Mouse (Mus musculus) midbrain, embryonic 12.5 days (tissue): ENCODE measurements around the gene Sdf2. TPM values are rescaled to one million over a fixed set of nuclear protein-coding genes. Genes with fewer than 3 reads are reported as not detected.
A peak's percentile ranks its signal among the peaks of the same experiment; 100 is the strongest.

Experiments used
- ATAC-seq: fragments of 200-750 bp; cut with Nextera tagmentation; 2 replicates; pipeline ENCODE4 v1.8.0; 2017; ENCODE audit warnings: low read depth, moderate TSS enrichment, moderate library complexity; ENCODE audit not compliant: low FRiP score
- H3K27ac ChIP-seq: fragments of 300-500 bp; sonication (generic); replicated peaks from 2 replicates; pipeline ENCODE4 v1.5.1; 2016; ENCODE audit warnings: mild to moderate bottlenecking
- H3K27me3 ChIP-seq: fragments of 300-500 bp; sonication (generic); 2 replicates; pipeline ENCODE4 v1.6.1; 2016; ENCODE audit warnings: mild to moderate bottlenecking
- H3K36me3 ChIP-seq: fragments of 300-500 bp; sonication (generic); 2 replicates; pipeline ENCODE4 v1.6.1; 2016
- H3K4me1 ChIP-seq: fragments of 300-500 bp; sonication (generic); 2 replicates; pipeline ENCODE4 v1.6.1; 2016
- H3K4me2 ChIP-seq: fragments of 300-500 bp; sonication (generic); replicated peaks from 2 replicates; pipeline ENCODE4 v1.6.1; 2016; ENCODE audit warnings: mild to moderate bottlenecking, moderate library complexity
- H3K4me3 ChIP-seq: fragments of 300-500 bp; sonication (generic); 2 replicates; pipeline ENCODE4 v1.5.1; 2016; ENCODE audit warnings: mild to moderate bottlenecking
- H3K9ac ChIP-seq: fragments of 300-500 bp; sonication (generic); replicated peaks from 2 replicates; pipeline ENCODE4 v1.6.1; 2016; ENCODE audit warnings: mild to moderate bottlenecking, moderate library complexity
- H3K9me3 ChIP-seq: fragments of 300-500 bp; sonication (generic); 2 replicates; pipeline ENCODE4 v1.6.1; 2016; ENCODE audit warnings: mild to moderate bottlenecking
- WGBS: fragments of 180-500 bp; shearing (Covaris S2); methylation state at CpG from one replicate; pipeline ENCODE4 v1.1.7; 2016; 5-methylcytosine and 5-hydroxymethylcytosine counted together
- polyA plus RNA-seq: library from polyadenylated mRNA; unstranded; fragments of >200 nt; fragmentation: Nextera tagmentation; extraction: Ambion mirVana; gene quantifications from 2 replicates; pipeline ENCODE4 v1.2.1, GENCODE M21; 2016

The Sdf2 gene
- polyA plus RNA-seq, 1 experiment from 2014 or later = 53.8 TPM

- no peak overlapping the region for H3K4me3 ChIP-seq
- peaks cover 82% of the 10 kb centered on the region for H3K36me3 ChIP-seq
- no peaks in the 10 kb centered on the region for H3K9me3 ChIP-seq
- H3K27ac ChIP-seq = no peak overlapping the region
- no peak overlapping the region for H3K9ac ChIP-seq
- H3K4me2 ChIP-seq = no peak overlapping the region
- ATAC-seq = no peak
- no peaks in the 10 kb centered on the region for H3K27me3 ChIP-seq
- 95% methylated on average over 6 of the region's 6 CpGs for WGBS
- H3K4me1 ChIP-seq = no peaks in the 10 kb centered on the region
Measured at GRCm38 (mm10) chr11:78231518-78231917, 14.0 kb upstream of the Sdf2 start.

- ATAC-seq = no peak
- no peak overlapping the region for H3K4me2 ChIP-seq
- H3K9ac ChIP-seq = no peak overlapping the region
- H3K4me3 ChIP-seq = no peak overlapping the region
- H3K4me1 ChIP-seq = peaks cover 11% of the 10 kb centered on the region
- H3K36me3 ChIP-seq = peaks cover 26% of the 10 kb centered on the region
- H3K27me3 ChIP-seq = no peaks in the 10 kb centered on the region
- 92% methylated on average over 9 of the region's 9 CpGs for WGBS
- H3K9me3 ChIP-seq = no peaks in the 10 kb centered on the region
- no peak overlapping the region for H3K27ac ChIP-seq
Measured at GRCm38 (mm10) chr11:78240193-78240857, 5.2 kb upstream of the Sdf2 start.

- peak overlapping the region; percentile 84 for H3K9ac ChIP-seq
- H3K4me1 ChIP-seq = peaks cover 31% of the 10 kb centered on the region
- no peaks in the 10 kb centered on the region for H3K27me3 ChIP-seq
- ATAC-seq = peak; percentile 41; the same call in 1 of the 2 replicates
- peak overlapping the region; percentile 89 for H3K27ac ChIP-seq
- H3K4me3 ChIP-seq = peak overlapping the region; percentile 72
- H3K4me2 ChIP-seq = peak overlapping the region; percentile 75
- H3K9me3 ChIP-seq = no peaks in the 10 kb centered on the region
- peaks cover 10% of the 10 kb centered on the region for H3K36me3 ChIP-seq
- WGBS = under 1% methylated on average over 19 of the region's 19 CpGs
Measured at GRCm38 (mm10) chr11:78245261-78245626, 302 bp upstream of the Sdf2 start.

- H3K4me1 ChIP-seq = peaks cover 31% of the 10 kb centered on the region
- peaks cover 13% of the 10 kb centered on the region for H3K36me3 ChIP-seq
- peak overlapping the region; percentile 72 for H3K4me3 ChIP-seq
- peak overlapping the region; percentile 75 for H3K4me2 ChIP-seq
- WGBS = 58% methylated on average over 7 of the region's 7 CpGs
- peak overlapping the region; percentile 89; the same call in 1 of the 2 replicates for H3K27ac ChIP-seq
- H3K9me3 ChIP-seq = no peaks in the 10 kb centered on the region
- no peaks in the 10 kb centered on the region for H3K27me3 ChIP-seq
- ATAC-seq = no peak
- peak overlapping the region; percentile 84; the same call in 1 of the 2 replicates for H3K9ac ChIP-seq
Measured at GRCm38 (mm10) chr11:78246318-78247011, 919 bp downstream of the Sdf2 start.

- no peaks in the 10 kb centered on the region for H3K27me3 ChIP-seq
- H3K36me3 ChIP-seq = peaks cover 17% of the 10 kb centered on the region
- no peak overlapping the region for H3K27ac ChIP-seq
- H3K4me3 ChIP-seq = no peak overlapping the region
- H3K9me3 ChIP-seq = no peaks in the 10 kb centered on the region
- H3K9ac ChIP-seq = no peak overlapping the region
- H3K4me2 ChIP-seq = peak overlapping the region; percentile 75; the same call in 1 of the 2 replicates
- ATAC-seq = no peak
- 70% methylated on average over 3 of the region's 3 CpGs for WGBS
- H3K4me1 ChIP-seq = peaks cover 31% of the 10 kb centered on the region
Measured at GRCm38 (mm10) chr11:78247012-78247348, 1.4 kb downstream of the Sdf2 start.

GRCm38 (mm10) chr11:78247727-78248140, 2.2 kb downstream of the Sdf2 start:
- peak overlapping the region; percentile 16; the same call in 1 of the 2 replicates for H3K4me2 ChIP-seq

GRCm38 (mm10) chr11:78256618-78257017, 11.1 kb downstream of the Sdf2 start:
- Histone ChIP-seq H3K36me3 (peaks cover 29% of the 10 kb centered on the region), H3K4me3 (no peak overlapping the region), H3K4me1 (no peaks in the 10 kb centered on the region), H3K9ac (no peak overlapping the region), H3K27ac (no peak overlapping the region), H3K9me3 (no peaks in the 10 kb centered on the region), H3K27me3 (peaks cover 11% of the 10 kb centered on the region), H3K4me2 (no peak overlapping the region)
- no peak for ATAC-seq
- WGBS = 91% methylated on average over 1 of the region's 1 CpGs

More at GRCm38 (mm10) chr11:78247727-78248140, 2.2 kb downstream of the Sdf2 start:
- H3K9me3 ChIP-seq = no peaks in the 10 kb centered on the region
- 68% methylated on average over 4 of the region's 4 CpGs for WGBS
- H3K27me3 ChIP-seq = no peaks in the 10 kb centered on the region
- H3K4me1 ChIP-seq = peaks cover 31% of the 10 kb centered on the region
- peaks cover 23% of the 10 kb centered on the region for H3K36me3 ChIP-seq
- ATAC-seq = no peak
- no peak overlapping the region for H3K9ac ChIP-seq
- H3K4me3 ChIP-seq = no peak overlapping the region
- H3K27ac ChIP-seq = no peak overlapping the region

- peaks cover 11% of the 10 kb centered on the region for H3K27me3 ChIP-seq
- no peak overlapping the region for H3K27ac ChIP-seq
- no peak overlapping the region for H3K9ac ChIP-seq
- peaks cover 5% of the 10 kb centered on the region for H3K4me1 ChIP-seq
- H3K4me2 ChIP-seq = peak overlapping the region; percentile 80
- H3K9me3 ChIP-seq = no peaks in the 10 kb centered on the region
- H3K36me3 ChIP-seq = peaks cover 22% of the 10 kb centered on the region
- ATAC-seq = no peak
- peak overlapping the region; percentile 78 for H3K4me3 ChIP-seq
- 96% methylated on average over 2 of the region's 2 CpGs for WGBS
Measured at GRCm38 (mm10) chr11:78260489-78261258, 15.1 kb downstream of the Sdf2 start.

GRCm38 (mm10) chr11:78261380-78262352, 16.1 kb downstream of the Sdf2 start, which contains the start of gene 2610507B11Rik:
Gene 2610507B11Rik, plus strand, starts transcription at chr11:78261752.
- Histone ChIP-seq H3K4me1 (peaks cover 5% of the 10 kb centered on the region), H3K4me2 (peak within 1 kb of the TSS; percentile 80), H3K9me3 (no peaks in the 10 kb centered on the region), H3K9ac (peak within 1 kb of the TSS; percentile 83), H3K27me3 (peaks cover 11% of the 10 kb centered on the region), H3K27ac (peak within 1 kb of the TSS; percentile 84), H3K4me3 (peak within 1 kb of the TSS; percentile 78), H3K36me3 (peaks cover 30% of the 10 kb centered on the region)
- under 1% methylated on average over 99 of the region's 115 CpGs for WGBS
- ATAC-seq = peak; percentile 95

- Histone ChIP-seq H3K27ac (no peak overlapping the region), H3K9me3 (no peaks in the 10 kb centered on the region), H3K4me2 (peak overlapping the region; percentile 80), H3K4me3 (peak overlapping the region; percentile 78), H3K36me3 (peaks cover 38% of the 10 kb centered on the region), H3K9ac (no peak overlapping the region), H3K4me1 (peaks cover 5% of the 10 kb centered on the region), H3K27me3 (peaks cover 11% of the 10 kb centered on the region)
- WGBS = 6% methylated on average over 8 of the region's 8 CpGs
- ATAC-seq = no peak
Measured at GRCm38 (mm10) chr11:78262550-78262949, 17.0 kb downstream of the Sdf2 start.

- H3K9me3 ChIP-seq = no peaks in the 10 kb centered on the region
- H3K4me1 ChIP-seq = peaks cover 5% of the 10 kb centered on the region
- 91% methylated on average over 6 of the region's 6 CpGs for WGBS
- H3K27ac ChIP-seq = no peak overlapping the region
- H3K27me3 ChIP-seq = no peaks in the 10 kb centered on the region
- no peak for ATAC-seq
- no peak overlapping the region for H3K4me2 ChIP-seq
- no peak overlapping the region for H3K4me3 ChIP-seq
- no peak overlapping the region for H3K9ac ChIP-seq
- peaks cover 64% of the 10 kb centered on the region for H3K36me3 ChIP-seq
Measured at GRCm38 (mm10) chr11:78265571-78265970, 20.0 kb downstream of the Sdf2 start.
